Mouse (Mus musculus): Measurements from ENCODE around the gene Akain1. TPM values are rescaled to one million over a fixed set of nuclear protein-coding genes. Genes with fewer than 3 reads are reported as not detected.

Gene Akain1
- polyA plus RNA-seq, 1 experiment from 2014 or later = not detected

DNA sequence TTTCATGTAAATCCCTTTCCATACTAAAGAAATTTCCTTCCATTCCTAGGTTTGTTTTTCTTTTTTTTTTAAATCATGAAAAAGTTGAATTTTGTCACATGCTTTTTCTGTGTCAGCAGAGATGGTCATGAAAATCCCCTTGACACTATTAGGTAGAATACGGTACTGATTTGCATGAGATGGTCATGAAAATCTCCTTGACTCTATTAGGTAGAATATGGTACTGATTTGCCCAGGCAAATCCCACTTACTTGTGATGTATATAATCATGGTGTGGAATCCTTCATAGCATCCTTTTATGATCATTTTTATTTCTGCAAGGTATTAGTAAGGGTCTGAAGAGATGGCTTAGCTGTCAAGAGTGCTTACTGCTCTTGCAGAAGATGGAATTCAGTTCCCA, 17.5 kb upstream of the Akain1 start:
- Histone ChIP-seq H3K27ac (replicated peaks; ENCODE audit: low read depth, low read length) (no peak overlapping the region), H3K9me3 (ENCODE audit: control insufficient read depth, low read length) (no peaks in the 10 kb centered on the region), H3K4me3 (ENCODE audit: low read depth, low read length) (no peak overlapping the region), H3K36me3 (ENCODE audit: control insufficient read depth, insufficient read depth, low read length) (no peaks in the 10 kb centered on the region), H3K9ac (ENCODE audit: low read length) (no peak overlapping the region), H3K4me2 (ENCODE audit: low read depth, severe bottlenecking) (no peak overlapping the region), H3K27me3 (ENCODE audit: control insufficient read depth, insufficient read depth, low read length) (no peaks in the 10 kb centered on the region), H3K4me1 (ENCODE audit: control insufficient read depth, insufficient read depth, low read length) (no peaks in the 10 kb centered on the region)
- ATAC-seq (ENCODE audit: insufficient number of reproducible peaks, low FRiP score, low TSS enrichment, low read depth) = no peak
- WGBS = 7% methylated on average over 1 of the region's 1 CpGs
- DNase-seq (ENCODE audit: low spot score) = no peak

DNA sequence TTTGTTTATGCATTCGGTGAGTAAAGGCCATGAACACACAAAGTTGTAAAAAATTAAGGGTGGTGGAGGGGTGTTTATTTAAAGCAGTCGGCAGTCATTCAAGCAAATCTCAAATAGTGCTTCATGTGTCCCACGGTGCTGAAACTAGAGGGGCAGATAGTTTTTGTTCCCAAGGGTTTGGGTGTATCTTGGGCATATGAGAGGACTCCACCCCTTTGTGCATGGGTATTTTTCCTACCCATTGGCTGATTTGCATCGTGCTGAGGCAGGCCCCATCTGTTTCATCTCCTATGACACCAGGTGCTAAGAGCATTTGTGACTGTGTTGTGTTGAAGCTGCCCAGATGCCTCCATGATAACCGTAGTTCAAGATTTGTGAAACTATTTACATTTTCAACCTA, 1.3 kb upstream of the Akain1 start:
- Histone ChIP-seq H3K4me1 (ENCODE audit: control insufficient read depth, insufficient read depth, low read length) (no peaks in the 10 kb centered on the region), H3K27ac (replicated peaks; ENCODE audit: low read depth, low read length) (no peak overlapping the region), H3K9me3 (ENCODE audit: control insufficient read depth, low read length) (no peaks in the 10 kb centered on the region), H3K36me3 (ENCODE audit: control insufficient read depth, insufficient read depth, low read length) (no peaks in the 10 kb centered on the region), H3K27me3 (ENCODE audit: control insufficient read depth, insufficient read depth, low read length) (peaks cover 34% of the 10 kb centered on the region), H3K4me2 (ENCODE audit: low read depth, severe bottlenecking) (no peak overlapping the region), H3K4me3 (ENCODE audit: low read depth, low read length) (no peak overlapping the region), H3K9ac (ENCODE audit: low read length) (no peak overlapping the region)
- ATAC-seq (ENCODE audit: insufficient number of reproducible peaks, low FRiP score, low TSS enrichment, low read depth) (no peak), DNase-seq (ENCODE audit: low spot score) (no peak)
- WGBS = 81% methylated on average over 5 of the region's 5 CpGs

DNA sequence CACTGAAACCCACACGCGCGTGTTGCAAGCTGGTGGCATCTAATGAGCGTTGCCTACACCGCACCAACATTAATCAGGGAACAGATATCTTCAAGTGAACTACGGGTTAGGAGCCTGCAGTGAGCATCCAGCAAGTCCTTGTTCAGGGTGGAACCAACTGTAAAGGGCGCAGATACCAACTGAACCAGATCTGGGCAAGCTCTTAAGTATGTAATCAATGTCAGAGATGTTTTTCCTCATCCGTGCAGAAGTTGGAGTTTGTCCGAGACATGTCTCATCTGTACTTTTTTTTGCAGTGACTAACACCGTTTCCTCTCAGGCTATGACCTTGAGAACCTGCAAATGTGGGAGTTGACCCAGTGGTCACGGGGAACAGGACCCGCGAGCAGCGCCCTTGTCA, 640 bp upstream of the Akain1 start:
- Histone ChIP-seq H3K9me3 (ENCODE audit: control insufficient read depth, low read length) (no peaks in the 10 kb centered on the region), H3K4me1 (ENCODE audit: control insufficient read depth, insufficient read depth, low read length) (no peaks in the 10 kb centered on the region), H3K4me2 (ENCODE audit: low read depth, severe bottlenecking) (peak overlapping the region; percentile 54; the same call in 1 of the 2 replicates), H3K27ac (replicated peaks; ENCODE audit: low read depth, low read length) (no peak overlapping the region), H3K36me3 (ENCODE audit: control insufficient read depth, insufficient read depth, low read length) (no peaks in the 10 kb centered on the region), H3K4me3 (ENCODE audit: low read depth, low read length) (0 out of 2 replicates have a peak overlapping the region, but pooled peaks have one; percentile 20), H3K9ac (ENCODE audit: low read length) (no peak overlapping the region), H3K27me3 (ENCODE audit: control insufficient read depth, insufficient read depth, low read length) (peaks cover 34% of the 10 kb centered on the region)
- ATAC-seq (ENCODE audit: insufficient number of reproducible peaks, low FRiP score, low TSS enrichment, low read depth) (no peak), DNase-seq (ENCODE audit: low spot score) (no peak)
- WGBS = 37% methylated on average over 14 of the region's 14 CpGs

DNA sequence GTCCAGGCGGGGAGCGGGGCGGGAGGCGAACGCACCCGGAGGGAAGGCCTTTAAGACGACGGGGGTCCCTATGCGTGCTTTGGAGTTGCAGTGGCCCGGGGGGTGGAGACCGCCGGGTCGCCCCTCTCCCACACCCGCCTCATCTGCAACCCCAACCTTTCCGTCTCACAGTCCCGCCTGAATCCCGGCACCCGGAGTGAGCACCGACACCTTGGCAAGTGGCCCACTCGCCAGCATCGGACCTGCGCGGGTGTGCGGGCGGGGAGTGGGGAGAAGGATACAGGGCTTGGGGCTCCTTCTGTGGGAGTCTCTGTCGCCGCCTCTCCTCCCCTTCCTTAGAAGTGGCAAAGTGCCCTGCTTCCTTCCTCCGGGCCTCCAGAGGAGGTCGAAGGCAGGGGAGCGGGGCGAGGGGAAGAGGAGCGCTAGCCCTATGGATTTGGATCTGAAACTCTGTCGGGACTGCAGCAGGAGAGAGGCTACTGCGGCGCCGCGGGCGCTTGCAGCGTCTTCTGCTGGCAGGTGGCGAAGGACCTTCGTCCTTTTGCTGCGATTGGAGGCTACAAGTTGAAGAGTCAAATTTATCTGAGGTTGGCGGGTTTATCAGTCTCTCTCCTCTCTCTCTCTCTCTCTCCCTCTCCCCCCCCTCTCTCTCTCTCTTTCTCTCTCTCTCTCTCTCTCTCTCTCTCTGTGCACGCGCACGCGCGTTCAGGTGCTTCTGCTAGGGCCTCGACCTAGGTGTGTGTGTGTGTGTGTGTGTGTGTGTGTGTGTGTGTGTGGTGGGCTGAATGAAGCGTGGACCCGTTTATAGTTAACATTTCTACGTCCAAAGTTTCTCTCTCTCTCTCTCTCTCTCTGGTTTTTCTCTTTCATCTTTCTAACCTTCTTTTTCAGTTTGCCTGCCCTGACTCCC, 700 bp downstream of the Akain1 start:
- Histone ChIP-seq H3K27ac (replicated peaks; ENCODE audit: low read depth, low read length) (no peak overlapping the region), H3K36me3 (ENCODE audit: control insufficient read depth, insufficient read depth, low read length) (no peaks in the 10 kb centered on the region), H3K4me2 (ENCODE audit: low read depth, severe bottlenecking) (peak overlapping the region; percentile 54), H3K4me3 (ENCODE audit: low read depth, low read length) (peak overlapping the region; percentile 20), H3K9ac (ENCODE audit: low read length) (no peak overlapping the region), H3K27me3 (ENCODE audit: control insufficient read depth, insufficient read depth, low read length) (peaks cover 34% of the 10 kb centered on the region), H3K9me3 (ENCODE audit: control insufficient read depth, low read length) (no peaks in the 10 kb centered on the region), H3K4me1 (ENCODE audit: control insufficient read depth, insufficient read depth, low read length) (no peaks in the 10 kb centered on the region)
- DNase-seq (ENCODE audit: low spot score) (no peak), ATAC-seq (ENCODE audit: insufficient number of reproducible peaks, low FRiP score, low TSS enrichment, low read depth) (peak; percentile 59; the same call in 1 of the 2 replicates)
- WGBS = 3% methylated on average over 46 of the region's 52 CpGs

DNA sequence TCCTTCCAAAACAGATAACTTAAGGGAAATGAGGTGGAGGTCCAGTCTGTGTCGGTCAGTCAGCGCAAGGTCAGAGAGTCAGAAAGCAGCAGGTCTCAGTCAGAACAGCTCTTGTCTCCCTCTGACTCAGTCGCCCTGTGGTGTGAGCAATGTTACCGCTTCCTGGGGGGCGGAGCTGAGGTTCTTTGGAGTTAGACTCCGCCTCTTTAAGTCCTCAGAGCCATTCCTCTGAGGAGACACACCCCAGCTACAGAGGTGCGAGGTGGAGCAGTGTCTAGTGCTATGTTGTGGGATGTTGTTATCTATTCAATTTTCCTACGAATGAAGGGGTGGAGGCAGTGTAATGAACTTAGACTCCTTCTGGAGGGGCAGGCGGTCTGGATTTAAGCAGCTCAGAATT, 1.9 kb downstream of the Akain1 start:
- no peak overlapping the region for H3K27ac ChIP-seq (replicated peaks; ENCODE audit: low read depth, low read length)
- no peak for DNase-seq (ENCODE audit: low spot score)

DNA sequence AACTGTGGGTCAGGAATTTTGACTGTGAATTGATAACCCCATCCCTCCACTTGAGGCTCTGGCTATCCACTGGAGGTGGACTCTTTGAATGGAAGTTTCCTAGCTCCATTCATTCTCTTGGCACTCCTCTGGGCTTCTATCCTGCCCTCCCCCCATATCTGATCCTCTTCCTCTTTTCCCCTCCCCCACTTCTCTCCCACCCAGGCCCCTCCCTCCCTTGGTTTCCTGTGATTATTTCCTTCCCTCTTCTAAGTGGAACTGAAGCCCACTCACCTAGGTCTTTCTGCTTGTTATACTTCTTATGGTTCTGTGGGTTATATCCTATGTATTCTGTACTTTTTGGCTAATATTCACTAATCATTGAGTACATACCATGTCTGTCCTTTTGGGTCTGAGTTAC, 9.6 kb downstream of the Akain1 start:
- ATAC-seq (ENCODE audit: insufficient number of reproducible peaks, low FRiP score, low TSS enrichment, low read depth) (no peak), DNase-seq (ENCODE audit: low spot score) (no peak)
- H3K27ac ChIP-seq (replicated peaks; ENCODE audit: low read depth, low read length) = no peak overlapping the region
- no peaks in the 10 kb centered on the region for H3K4me1 ChIP-seq (ENCODE audit: control insufficient read depth, insufficient read depth, low read length)
- no peak overlapping the region for H3K4me2 ChIP-seq (ENCODE audit: low read depth, severe bottlenecking)
- H3K9me3 ChIP-seq (ENCODE audit: control insufficient read depth, low read length) = no peaks in the 10 kb centered on the region
- H3K27me3 ChIP-seq (ENCODE audit: control insufficient read depth, insufficient read depth, low read length) = no peaks in the 10 kb centered on the region
- no peak overlapping the region for H3K4me3 ChIP-seq (ENCODE audit: low read depth, low read length)
- H3K9ac ChIP-seq (ENCODE audit: low read length) = no peak overlapping the region
- no peaks in the 10 kb centered on the region for H3K36me3 ChIP-seq (ENCODE audit: control insufficient read depth, insufficient read depth, low read length)

More for the DNA sequence above, 1.9 kb downstream of the Akain1 start:
- H3K27me3 ChIP-seq (ENCODE audit: control insufficient read depth, insufficient read depth, low read length) = peaks cover 34% of the 10 kb centered on the region
- H3K4me1 ChIP-seq (ENCODE audit: control insufficient read depth, insufficient read depth, low read length) = no peaks in the 10 kb centered on the region
- H3K4me3 ChIP-seq (ENCODE audit: low read depth, low read length) = no peak overlapping the region
- no peak for ATAC-seq (ENCODE audit: insufficient number of reproducible peaks, low FRiP score, low TSS enrichment, low read depth)
- H3K9me3 ChIP-seq (ENCODE audit: control insufficient read depth, low read length) = no peaks in the 10 kb centered on the region
- 10% methylated on average over 9 of the region's 9 CpGs for WGBS
- H3K9ac ChIP-seq (ENCODE audit: low read length) = no peak overlapping the region
- no peaks in the 10 kb centered on the region for H3K36me3 ChIP-seq (ENCODE audit: control insufficient read depth, insufficient read depth, low read length)
- no peak overlapping the region for H3K4me2 ChIP-seq (ENCODE audit: low read depth, severe bottlenecking)

DNA sequence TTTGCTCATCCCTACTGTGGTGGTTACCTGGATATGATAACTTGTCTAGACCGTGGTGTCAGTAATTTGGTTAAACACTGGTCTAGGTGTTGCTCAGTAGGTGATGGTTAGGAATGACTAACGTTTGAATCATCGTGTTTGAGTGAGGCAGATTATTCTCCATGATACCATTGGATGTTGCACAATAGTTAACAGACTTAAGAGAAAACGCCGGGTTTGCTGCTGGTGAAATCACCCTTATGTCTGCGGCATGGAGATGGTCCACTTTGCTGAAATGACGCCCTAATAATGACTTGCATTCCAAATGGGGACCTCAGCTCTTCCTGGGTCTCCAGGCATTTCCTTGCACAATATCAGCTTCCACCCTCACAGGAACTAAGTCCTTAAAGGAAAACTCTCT, 22.6 kb downstream of the Akain1 start:
- Histone ChIP-seq H3K4me3 (ENCODE audit: low read depth, low read length) (no peak overlapping the region), H3K27me3 (ENCODE audit: control insufficient read depth, insufficient read depth, low read length) (no peaks in the 10 kb centered on the region), H3K9ac (ENCODE audit: low read length) (no peak overlapping the region), H3K36me3 (ENCODE audit: control insufficient read depth, insufficient read depth, low read length) (no peaks in the 10 kb centered on the region), H3K27ac (replicated peaks; ENCODE audit: low read depth, low read length) (no peak overlapping the region), H3K4me2 (ENCODE audit: low read depth, severe bottlenecking) (no peak overlapping the region), H3K4me1 (ENCODE audit: control insufficient read depth, insufficient read depth, low read length) (no peaks in the 10 kb centered on the region), H3K9me3 (ENCODE audit: control insufficient read depth, low read length) (no peaks in the 10 kb centered on the region)
- DNase-seq (ENCODE audit: low spot score) (no peak), ATAC-seq (ENCODE audit: insufficient number of reproducible peaks, low FRiP score, low TSS enrichment, low read depth) (no peak)
- WGBS = 88% methylated on average over 7 of the region's 7 CpGs

DNA sequence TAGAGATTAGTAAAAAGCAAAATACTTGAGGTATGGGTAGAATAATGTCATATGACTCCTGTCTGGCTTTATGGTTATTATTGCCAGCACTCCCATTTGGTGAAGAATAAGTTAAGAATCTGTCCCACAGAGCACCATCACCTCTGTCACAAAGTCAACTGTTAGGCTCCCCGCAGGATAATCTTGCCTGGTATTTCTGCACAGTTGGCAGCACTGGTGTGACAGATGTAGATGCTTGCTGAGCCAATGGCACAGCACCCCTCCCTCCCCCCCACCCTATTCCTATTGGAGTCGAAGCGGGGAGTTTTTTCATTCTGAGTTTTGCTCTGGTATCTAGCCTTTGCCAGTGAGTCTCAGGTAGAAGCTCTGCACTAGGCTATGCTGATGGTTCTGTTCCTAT, 23.9 kb downstream of the Akain1 start:
- Histone ChIP-seq H3K36me3 (ENCODE audit: control insufficient read depth, insufficient read depth, low read length) (no peaks in the 10 kb centered on the region), H3K27ac (replicated peaks; ENCODE audit: low read depth, low read length) (no peak overlapping the region), H3K4me2 (ENCODE audit: low read depth, severe bottlenecking) (no peak overlapping the region), H3K27me3 (ENCODE audit: control insufficient read depth, insufficient read depth, low read length) (no peaks in the 10 kb centered on the region), H3K4me1 (ENCODE audit: control insufficient read depth, insufficient read depth, low read length) (no peaks in the 10 kb centered on the region), H3K4me3 (ENCODE audit: low read depth, low read length) (no peak overlapping the region), H3K9ac (ENCODE audit: low read length) (no peak overlapping the region), H3K9me3 (ENCODE audit: control insufficient read depth, low read length) (no peaks in the 10 kb centered on the region)
- whole genome bisulfite sequencing = 84% methylated on average over 3 of the region's 3 CpGs
- DNase-seq (ENCODE audit: low spot score) (no peak), ATAC-seq (ENCODE audit: insufficient number of reproducible peaks, low FRiP score, low TSS enrichment, low read depth) (no peak)

Data from limb, embryonic 11.5 days (tissue).